Mouse (Mus musculus) erythroblast, embryonic 14.5 days (primary cell): ENCODE data around the gene Cd48.

Experiments
- GATA1 ChIP-seq: IDR thresholded peaks from 2 replicates; pipeline ENCODE4 v1.6.1; 2012; ENCODE audit warnings: low read length, inconsistent platforms, mixed read lengths
- TAL1 ChIP-seq: IDR thresholded peaks from 3 replicates; pipeline ENCODE4 v1.6.1; 2012; ENCODE audit warnings: low read length, inconsistent platforms, mixed read lengths

DNA sequence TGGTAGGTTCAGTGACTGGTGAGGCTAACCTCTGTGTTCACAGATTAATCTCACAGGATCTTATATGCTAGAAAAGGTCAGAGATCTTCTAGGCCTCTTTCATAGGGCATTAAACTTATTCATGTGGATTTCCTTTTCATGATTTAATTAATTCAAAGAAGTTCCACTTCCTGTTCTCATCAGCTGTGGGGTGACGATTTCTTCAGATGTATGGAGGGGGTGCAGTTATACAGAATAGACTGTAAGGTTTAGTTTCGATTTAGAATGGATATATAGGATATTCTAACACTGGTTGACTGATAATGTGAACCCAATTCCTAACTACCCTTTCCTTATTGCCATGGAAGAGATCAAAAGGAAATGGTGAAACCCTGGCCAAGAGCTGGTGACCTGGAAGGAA lies 20.3 kb upstream of the Cd48 start:
- TF ChIP-seq GATA1 (no peak), TAL1 (no peak)
